Comparison of ENCODE assay signal across 4 mouse cellular contexts in genomic region chr5:7732566-7732965, GRCm38 (mm10).
A peak's percentile ranks its signal among the peaks of the same experiment; 100 is the strongest.
DNase-seq lines count a peak whose midpoint lies in the region.
"Not testable (repeated sequence)": the region's sequence is repeated elsewhere in the genome, so short reads cannot be mapped to it uniquely, and the experiment has no call there.

No protein-coding gene starts in this region.

- H3K27ac ChIP-seq in ES-E14 (ENCODE audit: insufficient read depth, low read depth, low read length, poor library complexity, severe bottlenecking), result not testable (repeated sequence)

- in situ Hi-C loops in ES-E14 (cut with MboI; ENCODE audit: low sequenced_read_pairs in 2 of 2, unreplicated experiment in 2 of 2), result not testable (repeated sequence)

- H3K9ac ChIP-seq in ES-E14 (ENCODE audit: insufficient read depth, low read depth, low read length, poor library complexity, severe bottlenecking), result not testable (repeated sequence)

- H3K9me3 ChIP-seq in ES-E14 (ENCODE audit: control insufficient read depth, insufficient read depth, low read depth, low read length), result not testable (repeated sequence)

- H3K4me3 ChIP-seq in ES-E14 (ENCODE audit: insufficient read depth in 1 of 2, low read depth in 1 of 2, low read length in 2 of 2, poor library complexity in 1 of 2, severe bottlenecking in 1 of 2), result not testable (repeated sequence)

- not testable (repeated sequence) for H3K36me3 ChIP-seq in ES-E14 (ENCODE audit: control insufficient read depth, insufficient read depth, low read length, poor library complexity, severe bottlenecking)

- H3K4me1 ChIP-seq in ES-E14 (ENCODE audit: control insufficient read depth in 2 of 2, insufficient read depth in 2 of 2, low read length in 2 of 2, poor library complexity in 1 of 2), result not testable (repeated sequence)

- DNase-seq in ES-CJ7 (ENCODE audit: low read depth, low spot score) (peak; percentile 89), ES-E14 (ENCODE audit: low read depth, low spot score) (peak; percentile 51), R1 (ENCODE audit: low read depth, low spot score) (peak; percentile 98), ZHBTc4 (ENCODE audit: low read depth, low spot score) (peak; percentile 76)
